In genomic region chr17:86035146-86035545, GRCm38 (mm10) we compare ENCODE assay signal across 17 mouse cellular contexts.
DNase-seq lines count a peak whose midpoint lies in the region; ATAC-seq lines count a peak whose summit lies in the region.
"Had no signal": no experiment of that assay in that cellular context is flagged by ENCODE, and none has a peak within 500 bp of the region (broad histone marks: within the 10 kb centered on the region; RNA-seq: fewer than 3 reads in every experiment).

No protein-coding gene starts in this region.

- H3K9me3 ChIP-seq in midbrain, embryonic 12.5 days, result no peaks in the 10 kb centered on the region
- H3K9me3 ChIP-seq in midbrain, embryonic 15.5 days, result no peaks in the 10 kb centered on the region
- H3K9me3 ChIP-seq in embryonic facial prominence, embryonic 14.5 days (ENCODE audit: control insufficient read depth, low read length), result no peaks in the 10 kb centered on the region
- H3K9me3 ChIP-seq in limb, embryonic 15.5 days, result no peaks in the 10 kb centered on the region
- no peaks in the 10 kb centered on the region for H3K9me3 ChIP-seq in intestine, embryonic 16.5 days (ENCODE audit: control insufficient read depth, low read length)
- no peaks in the 10 kb centered on the region for H3K9me3 ChIP-seq in kidney, embryonic 14.5 days (ENCODE audit: control insufficient read depth, low read length)
- H3K9me3 ChIP-seq: forebrain, embryonic 13.5 days had no signal

- 77% methylated on average over 12 of the region's 12 CpGs for WGBS in midbrain, embryonic 12.5 days
- 73% methylated on average over 12 of the region's 12 CpGs for WGBS in midbrain, embryonic 15.5 days
- WGBS in embryonic facial prominence, embryonic 14.5 days, result 52% methylated on average over 12 of the region's 12 CpGs
- 53% methylated on average over 12 of the region's 12 CpGs for WGBS in limb, embryonic 15.5 days
- WGBS in intestine, embryonic 16.5 days, result 78% methylated on average over 12 of the region's 12 CpGs
- 72% methylated on average over 12 of the region's 12 CpGs for WGBS in kidney, embryonic 14.5 days

- H3K4me2 ChIP-seq in midbrain, embryonic 12.5 days (replicated peaks), result no peak overlapping the region
- no peak overlapping the region for H3K4me2 ChIP-seq in midbrain, embryonic 15.5 days
- peak overlapping the region; percentile 5; the same call in 1 of the 2 replicates for H3K4me2 ChIP-seq in embryonic facial prominence, embryonic 14.5 days (ENCODE audit: low read depth, low read length)
- H3K4me2 ChIP-seq in limb, embryonic 15.5 days, result no peak overlapping the region
- no peak overlapping the region for H3K4me2 ChIP-seq in intestine, embryonic 16.5 days (ENCODE audit: low read depth, low read length)
- no peak overlapping the region for H3K4me2 ChIP-seq in kidney, embryonic 14.5 days (replicated peaks; ENCODE audit: low read depth, low read length)
- H3K4me2 ChIP-seq: forebrain, embryonic 13.5 days had no signal

- H3K27me3 ChIP-seq in midbrain, embryonic 12.5 days, result no peaks in the 10 kb centered on the region
- H3K27me3 ChIP-seq in midbrain, embryonic 15.5 days (replicated peaks), result no peaks in the 10 kb centered on the region
- H3K27me3 ChIP-seq in embryonic facial prominence, embryonic 14.5 days (replicated peaks; ENCODE audit: control insufficient read depth, insufficient read depth, low read length), result no peaks in the 10 kb centered on the region
- no peaks in the 10 kb centered on the region for H3K27me3 ChIP-seq in limb, embryonic 15.5 days
- H3K27me3 ChIP-seq in intestine, embryonic 16.5 days (replicated peaks; ENCODE audit: control insufficient read depth, insufficient read depth, low read length), result no peaks in the 10 kb centered on the region
- H3K27me3 ChIP-seq in kidney, embryonic 14.5 days (ENCODE audit: control insufficient read depth, insufficient read depth, low read length), result no peaks in the 10 kb centered on the region
- H3K27me3 ChIP-seq: forebrain, embryonic 13.5 days had no signal

- no peak for ATAC-seq in midbrain, embryonic 12.5 days (ENCODE audit: low FRiP score, low read depth)
- no peak for ATAC-seq in midbrain, embryonic 15.5 days (replicated peaks)
- no peak for ATAC-seq in embryonic facial prominence, embryonic 14.5 days (ENCODE audit: low read depth)
- ATAC-seq in limb, embryonic 15.5 days (ENCODE audit: insufficient number of reproducible peaks, low FRiP score, low TSS enrichment, low read depth), result no peak; the same call in 1 of the 2 replicates
- ATAC-seq in intestine, embryonic 16.5 days, result no peak
- no peak for ATAC-seq in kidney, embryonic 14.5 days (ENCODE audit: low FRiP score, low TSS enrichment)
- ATAC-seq: forebrain, embryonic 13.5 days; liver, postnatal 0 days had no signal

- H3K36me3 ChIP-seq in midbrain, embryonic 12.5 days, result no peaks in the 10 kb centered on the region
- no peaks in the 10 kb centered on the region for H3K36me3 ChIP-seq in midbrain, embryonic 15.5 days (replicated peaks)
- no peaks in the 10 kb centered on the region for H3K36me3 ChIP-seq in embryonic facial prominence, embryonic 14.5 days (ENCODE audit: control insufficient read depth, insufficient read depth, low read length)
- H3K36me3 ChIP-seq in limb, embryonic 15.5 days, result no peaks in the 10 kb centered on the region
- H3K36me3 ChIP-seq in intestine, embryonic 16.5 days (ENCODE audit: control insufficient read depth, insufficient read depth, low read length), result no peaks in the 10 kb centered on the region
- no peaks in the 10 kb centered on the region for H3K36me3 ChIP-seq in kidney, embryonic 14.5 days (ENCODE audit: control insufficient read depth, insufficient read depth, low read length)

- H3K9ac ChIP-seq in midbrain, embryonic 12.5 days (replicated peaks), result no peak overlapping the region
- no peak overlapping the region for H3K9ac ChIP-seq in midbrain, embryonic 15.5 days
- no peak overlapping the region for H3K9ac ChIP-seq in embryonic facial prominence, embryonic 14.5 days (ENCODE audit: low read depth, low read length)
- no peak overlapping the region for H3K9ac ChIP-seq in limb, embryonic 15.5 days
- no peak overlapping the region for H3K9ac ChIP-seq in intestine, embryonic 16.5 days (ENCODE audit: low read depth, low read length)
- no peak overlapping the region for H3K9ac ChIP-seq in kidney, embryonic 14.5 days (ENCODE audit: low read depth, low read length)
- H3K9ac ChIP-seq: forebrain, embryonic 13.5 days; liver, postnatal 0 days had no signal

- H3K4me1 ChIP-seq in midbrain, embryonic 12.5 days, result peaks cover 7% of the 10 kb centered on the region; the same call in 1 of the 2 replicates
- 0 out of 2 replicates have a peak, but pooled peaks cover 2% of the 10 kb centered on the region for H3K4me1 ChIP-seq in midbrain, embryonic 15.5 days
- H3K4me1 ChIP-seq in embryonic facial prominence, embryonic 14.5 days (ENCODE audit: control insufficient read depth, insufficient read depth, low read length), result peaks cover 51% of the 10 kb centered on the region
- H3K4me1 ChIP-seq in limb, embryonic 15.5 days, result peaks cover 37% of the 10 kb centered on the region
- H3K4me1 ChIP-seq in intestine, embryonic 16.5 days (ENCODE audit: control insufficient read depth, insufficient read depth, low read length), result peaks cover 3% of the 10 kb centered on the region; the same call in 1 of the 2 replicates
- 0 out of 2 replicates have a peak, but pooled peaks cover 4% of the 10 kb centered on the region for H3K4me1 ChIP-seq in kidney, embryonic 14.5 days (ENCODE audit: control insufficient read depth, insufficient read depth, low read length)

- H3K4me3 ChIP-seq in midbrain, embryonic 12.5 days, result no peak overlapping the region
- H3K4me3 ChIP-seq in midbrain, embryonic 15.5 days, result no peak overlapping the region
- no peak overlapping the region for H3K4me3 ChIP-seq in embryonic facial prominence, embryonic 14.5 days (ENCODE audit: low read depth, low read length)
- H3K4me3 ChIP-seq in limb, embryonic 15.5 days, result no peak overlapping the region
- H3K4me3 ChIP-seq in intestine, embryonic 16.5 days (ENCODE audit: low read length), result no peak overlapping the region
- no peak overlapping the region for H3K4me3 ChIP-seq in kidney, embryonic 14.5 days (ENCODE audit: low read length)
- H3K4me3 ChIP-seq: forebrain, embryonic 13.5 days; left cerebral cortex, adult 2 months had no signal

- peak; percentile 57 for DNase-seq in gastrocnemius, adult 18-20 months (ENCODE audit: low spot score)
- no peak for DNase-seq in gastrocnemius, postnatal 4 days (ENCODE audit: low spot score in 2 of 2)
- peak; percentile 55 for DNase-seq in embryonic facial prominence, embryonic 14.5 days (ENCODE audit: low spot score)
- DNase-seq: adrenal gland, adult 8-10 months; cerebellum, adult 9-11 months; kidney, postnatal 4 days; layer of hippocampus, adult 9-11 months; liver, postnatal 0 days; lung, postnatal 14 days; thymus, postnatal 14 days had no signal

- 0 out of 2 replicates have a peak overlapping the region, but pooled peaks have one; percentile 6 for H3K27ac ChIP-seq in midbrain, embryonic 12.5 days (replicated peaks)
- no peak overlapping the region for H3K27ac ChIP-seq in midbrain, embryonic 15.5 days
- peak overlapping the region; percentile 78 for H3K27ac ChIP-seq in embryonic facial prominence, embryonic 14.5 days (replicated peaks; ENCODE audit: low read depth, low read length)
- peak overlapping the region; percentile 57; the same call in 1 of the 2 replicates for H3K27ac ChIP-seq in limb, embryonic 15.5 days
- H3K27ac ChIP-seq in intestine, embryonic 16.5 days (ENCODE audit: low read length), result no peak overlapping the region
- H3K27ac ChIP-seq in kidney, embryonic 14.5 days (ENCODE audit: low read depth, low read length), result no peak overlapping the region
- H3K27ac ChIP-seq: forebrain, embryonic 13.5 days; left cerebral cortex, adult 2 months had no signal

Comparison
In these comparisons a context has a peak if more than half of its experiments do, and no peak if none do; other contexts are left out.
1. DNase-seq: peak in gastrocnemius, adult 18-20 months (single experiment) and embryonic facial prominence, embryonic 14.5 days (single experiment); none in gastrocnemius, postnatal 4 days (0 of 2).
2. H3K27ac ChIP-seq: peak in midbrain, embryonic 12.5 days (single experiment), embryonic facial prominence, embryonic 14.5 days (single experiment) and limb, embryonic 15.5 days (single experiment); none in midbrain, embryonic 15.5 days (single experiment), intestine, embryonic 16.5 days (single experiment) and kidney, embryonic 14.5 days (single experiment).